Mouse (Mus musculus): ENCODE results near the gene Ptrh2.
A peak's percentile ranks its signal among the peaks of the same experiment; 100 is the strongest.

The Ptrh2 gene

GRCm38 (mm10) chr11:86671041-86671675 is 12.6 kb upstream of the Ptrh2 start:
- DNase-seq: no peak

DNA sequence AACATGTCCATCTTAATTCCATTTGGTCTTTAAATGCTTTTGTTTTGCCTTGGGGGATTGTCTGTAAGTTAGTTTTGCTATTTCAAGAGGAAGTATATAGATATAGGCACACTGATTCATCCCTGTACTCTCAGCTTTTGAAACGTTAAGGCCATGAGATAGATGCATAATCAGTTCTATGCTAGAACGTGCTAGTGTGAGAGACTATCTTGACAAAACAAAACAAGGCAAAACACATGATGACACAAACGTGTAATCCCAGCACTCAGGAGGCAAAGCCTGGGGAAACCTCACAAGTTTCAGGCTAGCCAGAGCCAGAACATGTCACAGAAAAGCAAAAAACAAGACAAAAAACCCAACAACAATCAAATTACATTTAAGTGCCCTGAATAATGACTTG is 11.0 kb upstream of the Ptrh2 start:
- no peak for DNase-seq

- no peak for DNase-seq
These were observed 8.3 kb upstream of the Ptrh2 start for GRCm38 (mm10) chr11:86675520-86675919.

- DNase-seq: peak; percentile 63 to 68
These were observed 4.8 kb upstream of the Ptrh2 start for GRCm38 (mm10) chr11:86678957-86679356.

GRCm38 (mm10) chr11:86680729-86681128 is 3.1 kb upstream of the Ptrh2 start:
- no peak for DNase-seq

GRCm38 (mm10) chr11:86681423-86681822 is 2.4 kb upstream of the Ptrh2 start:
- DNase-seq: no peak

DNA sequence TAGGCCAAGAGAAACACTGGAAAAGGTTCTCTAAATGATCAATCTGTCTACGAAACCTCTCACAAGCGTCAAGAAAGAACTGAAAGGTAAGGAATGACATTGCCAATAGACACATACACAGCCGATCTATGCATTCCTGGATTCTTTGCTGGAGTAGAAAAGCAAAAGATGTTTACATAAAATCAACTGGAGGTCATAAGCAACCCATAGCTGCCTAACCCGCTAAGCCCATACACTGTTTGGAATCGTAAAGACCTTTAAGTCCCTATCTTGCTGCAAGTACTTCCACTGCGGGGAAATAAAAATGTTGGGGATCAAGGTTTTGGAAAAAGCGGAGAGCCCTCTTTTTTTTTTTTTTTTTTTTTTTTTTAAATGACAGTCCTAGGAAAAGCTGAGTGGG is 924 bp upstream of the Ptrh2 start:
- no peak for DNase-seq

DNA sequence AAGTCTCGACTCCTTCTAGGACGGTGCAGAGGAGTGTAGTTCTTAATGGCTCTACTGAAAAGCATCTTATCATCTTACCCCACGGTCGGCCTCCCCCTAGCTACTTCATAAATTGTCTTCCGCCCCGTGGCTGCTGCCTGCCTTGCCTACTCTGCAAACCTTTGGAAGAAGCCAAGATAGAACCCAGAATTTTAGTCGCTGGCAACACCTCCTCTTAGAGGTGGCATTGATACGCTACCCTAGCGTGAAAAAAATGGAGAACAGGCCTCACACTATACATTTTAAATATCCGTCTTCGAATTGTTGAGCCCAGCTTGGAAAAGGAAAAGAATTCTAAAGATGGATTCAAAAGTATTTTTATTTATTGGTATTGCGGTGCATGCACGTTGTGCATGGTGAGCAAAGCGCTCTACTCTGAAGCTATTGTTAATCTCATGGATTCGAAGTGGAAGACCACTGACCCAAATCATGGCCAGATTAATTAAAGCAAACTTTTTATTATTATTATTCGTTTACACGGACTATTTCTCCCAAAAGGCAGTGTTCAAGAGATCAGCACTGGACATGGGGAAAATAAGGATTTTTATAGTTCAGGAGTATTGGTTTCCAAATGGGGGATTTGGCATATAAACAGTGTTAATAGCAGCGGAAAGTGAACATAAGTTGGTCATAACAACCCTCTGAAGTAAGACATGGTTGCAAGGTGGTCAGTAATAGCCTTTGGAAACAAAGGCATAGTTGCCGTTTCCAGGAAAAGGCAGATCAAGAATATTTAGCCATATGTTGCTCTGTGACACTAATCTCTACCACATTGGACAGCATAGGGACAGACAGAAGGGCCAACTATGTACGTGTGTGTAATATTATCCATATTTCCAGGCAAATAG is 584 bp downstream of the Ptrh2 start:
- DNase-seq: no peak

GRCm38 (mm10) chr11:86685366-86685765 is 1.6 kb downstream of the Ptrh2 start:
- no peak for DNase-seq

DNA sequence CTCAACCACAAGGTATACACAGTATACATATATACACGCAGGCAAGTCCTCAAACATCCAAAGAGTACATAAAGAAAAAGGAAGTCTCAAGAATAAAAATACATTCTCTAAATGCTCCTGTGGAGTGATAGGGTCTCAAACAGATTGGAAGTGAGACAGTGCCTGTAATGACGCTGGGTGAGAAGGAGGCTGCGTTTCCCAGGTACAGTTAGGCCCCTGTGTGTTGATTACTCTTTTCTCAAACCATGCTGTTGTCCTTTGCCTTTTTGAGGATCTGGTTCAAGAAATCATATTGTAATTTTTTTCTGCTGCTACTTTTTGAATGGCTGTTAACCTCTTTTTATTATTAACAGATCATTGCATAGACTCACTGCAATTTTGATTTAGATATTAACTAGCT is 6.6 kb downstream of the Ptrh2 start:
- DNase-seq: no peak

DNA sequence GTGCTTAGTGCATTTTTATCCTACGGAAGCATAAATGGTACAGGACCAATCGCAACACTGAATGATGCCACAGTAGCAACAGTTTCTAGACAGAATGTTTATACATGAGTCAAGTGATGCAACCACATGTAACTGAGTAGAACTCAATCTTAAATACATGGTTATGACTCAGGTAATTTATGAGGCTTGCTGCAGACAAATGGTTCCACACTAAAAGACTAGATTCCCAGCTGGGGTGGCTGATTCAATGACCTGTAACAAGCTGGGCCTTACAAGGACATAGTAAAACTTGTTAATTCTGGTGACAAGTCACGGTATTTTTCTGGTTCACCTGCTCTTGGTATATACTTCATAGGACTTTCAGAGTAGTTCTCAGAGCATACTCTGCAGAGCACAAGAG is 7.7 kb downstream of the Ptrh2 start:
- DNase-seq: no peak

- no peak for DNase-seq
These were observed 8.2 kb downstream of the Ptrh2 start for GRCm38 (mm10) chr11:86691956-86692355.

DNA sequence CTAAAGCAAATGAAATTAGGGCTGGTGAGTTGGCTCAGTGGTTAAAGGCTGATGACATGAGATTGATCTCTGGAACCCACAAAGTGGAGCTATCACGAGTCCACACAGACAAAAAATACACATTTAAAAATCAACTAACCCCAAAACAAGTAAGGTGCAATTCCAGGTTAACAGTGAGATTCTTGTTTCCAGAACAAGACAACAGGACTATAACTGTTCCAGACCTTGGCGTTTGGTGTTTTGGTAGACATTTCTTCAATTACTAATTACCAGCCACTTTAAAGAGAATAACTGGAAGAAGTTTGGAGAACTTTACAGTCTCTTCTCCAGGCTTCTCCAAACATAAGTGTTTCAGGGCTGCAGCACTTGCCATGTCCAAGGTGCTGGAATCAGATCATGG is 8.8 kb downstream of the Ptrh2 start:
- DNase-seq: no peak

DNA sequence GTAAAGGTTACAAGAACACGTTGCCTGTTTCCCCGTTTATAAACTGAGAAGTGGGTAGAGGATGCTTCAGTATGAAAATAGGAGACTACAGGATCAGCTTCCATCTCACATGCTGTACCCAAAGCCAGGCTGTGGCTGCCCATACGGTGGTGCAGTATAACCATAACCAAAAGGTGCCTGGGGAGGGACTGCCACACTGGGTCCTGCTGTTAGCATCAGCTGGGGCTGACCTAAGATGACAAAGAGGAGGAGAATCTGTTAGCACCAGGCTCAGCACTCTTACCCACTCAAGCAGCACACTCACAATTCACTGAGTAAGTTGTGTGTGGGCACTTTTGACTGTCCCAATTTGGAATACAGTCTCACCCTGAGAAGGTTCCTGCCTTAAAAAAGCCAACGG is 11.7 kb downstream of the Ptrh2 start:
- DNase-seq: no peak

GRCm38 (mm10) chr11:86701151-86701550 is 17.4 kb downstream of the Ptrh2 start:
- no peak for DNase-seq

DNA sequence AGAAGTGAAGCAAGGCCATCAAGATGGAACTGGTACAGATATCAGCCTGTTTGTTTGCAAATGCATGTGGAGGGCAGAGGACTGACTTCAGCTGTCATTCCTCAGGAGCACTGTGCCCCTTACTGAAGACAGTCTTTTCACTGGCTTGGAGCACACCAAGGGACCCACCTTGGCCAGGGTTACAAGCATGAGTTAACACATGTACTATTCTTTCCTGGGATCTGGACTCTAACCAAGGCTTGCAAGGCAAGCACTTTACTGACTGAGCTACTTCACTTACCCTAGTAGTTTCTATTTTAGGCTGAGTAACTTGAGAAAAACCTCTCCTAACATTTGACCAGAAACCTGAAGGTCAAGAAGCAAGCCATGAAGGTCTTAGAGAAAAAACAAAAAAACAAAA is 30.8 kb downstream of the Ptrh2 start:
- no peak for DNase-seq

DNA sequence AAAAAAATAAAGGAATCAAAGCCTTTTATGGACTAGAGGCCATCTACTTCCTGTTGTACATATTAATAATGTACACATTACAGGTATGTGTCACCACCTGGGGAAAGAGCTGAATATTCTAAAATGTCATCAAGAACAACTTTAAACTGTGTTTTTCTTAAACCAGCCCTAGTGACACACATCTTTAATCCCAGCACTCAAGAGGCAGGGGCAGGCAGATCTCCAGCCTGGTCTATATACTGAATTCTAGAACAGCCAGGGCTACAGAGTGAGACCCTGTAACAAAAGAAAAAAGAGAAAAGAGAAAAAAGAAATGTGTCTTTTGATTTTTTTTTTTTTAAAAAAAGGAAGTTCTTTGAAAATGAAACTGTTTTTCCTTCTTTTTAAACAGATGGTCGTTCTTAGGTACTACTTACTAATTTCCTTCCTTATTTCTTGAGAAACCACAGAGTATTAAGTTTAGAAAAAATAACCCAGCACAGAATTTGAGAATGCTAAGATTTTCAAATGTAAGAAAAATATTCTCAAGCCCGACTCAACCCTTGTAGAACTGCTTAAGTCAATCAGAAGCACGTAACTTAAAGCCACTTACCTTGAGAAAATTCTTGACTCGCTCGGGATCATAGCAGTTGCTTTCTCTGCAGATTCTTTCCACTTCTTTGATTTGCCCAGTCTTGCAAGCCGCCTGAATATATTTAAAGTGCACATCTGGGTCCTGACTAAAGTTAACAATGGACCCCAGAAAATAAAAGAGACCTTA is 33.7 kb downstream of the Ptrh2 start:
- DNase-seq: no peak

DNA sequence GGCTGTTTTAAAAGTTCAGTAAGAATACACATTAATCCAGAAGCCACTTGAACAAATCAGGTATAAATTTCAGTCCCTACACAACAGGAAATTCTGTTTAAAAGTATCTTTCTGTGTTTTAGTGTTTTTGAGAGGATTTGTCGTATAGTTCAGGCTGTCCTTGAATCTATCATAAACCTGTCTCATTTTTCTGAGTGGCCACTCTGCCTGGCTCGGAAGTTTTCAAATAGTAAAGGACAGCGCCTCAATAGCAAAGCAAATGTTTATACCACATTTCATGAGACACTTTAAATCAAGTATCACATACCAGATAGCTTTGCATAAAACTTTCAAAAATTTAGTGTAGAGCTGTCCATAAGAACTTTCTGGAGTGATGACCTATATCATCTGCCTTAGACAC is 34.6 kb downstream of the Ptrh2 start:
- DNase-seq: no peak

GRCm38 (mm10) chr11:86719390-86719789 is 35.6 kb downstream of the Ptrh2 start:
- no peak for DNase-seq

GRCm38 (mm10) chr11:86724004-86724403 is 40.2 kb downstream of the Ptrh2 start:
- DNase-seq: no peak

DNA sequence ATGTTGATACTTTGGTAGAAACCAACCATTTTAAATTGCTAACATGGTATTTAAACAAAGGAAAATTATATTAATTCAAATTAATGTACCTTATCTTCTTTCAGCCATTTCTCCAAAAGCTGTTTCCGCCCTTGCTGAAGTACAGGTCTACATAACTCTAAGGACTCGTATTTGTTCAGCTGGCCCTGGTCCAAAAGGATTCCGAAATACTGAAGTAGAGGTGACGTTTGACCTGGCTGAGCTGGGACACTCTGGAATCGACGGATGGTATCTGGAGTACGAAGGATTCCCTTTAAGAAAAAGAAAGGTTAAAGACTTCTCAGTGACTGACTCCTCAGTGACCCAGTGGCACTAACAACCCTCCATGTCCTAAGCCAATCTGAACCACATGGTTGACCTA is 41.2 kb downstream of the Ptrh2 start:
- DNase-seq: peak; percentile 30 to 33

DNA sequence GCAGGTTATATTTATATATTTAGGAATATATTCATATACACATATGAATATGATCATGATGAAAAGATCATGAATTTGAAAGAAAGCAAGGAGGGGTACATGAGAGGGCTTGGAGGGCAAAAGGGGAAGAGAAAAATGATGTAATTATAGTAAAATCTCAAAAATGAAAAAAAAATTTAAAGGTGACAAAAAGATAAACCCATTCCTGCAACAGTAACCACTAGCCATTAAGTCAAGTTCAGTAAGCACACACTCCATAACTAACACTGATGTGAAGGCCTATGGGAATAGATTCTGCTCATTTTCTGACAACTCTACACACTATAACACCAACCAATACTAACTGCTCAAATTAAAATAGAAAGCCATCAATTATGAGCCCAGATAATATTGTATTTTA is 41.8 kb downstream of the Ptrh2 start:
- no peak for DNase-seq

- DNase-seq: no peak
These were observed 47.7 kb downstream of the Ptrh2 start for GRCm38 (mm10) chr11:86731443-86731842.

Data from kidney, postnatal 36 days (tissue).